Mouse (Mus musculus) olfactory bulb, adult 2 months (tissue): Measurements from ENCODE around the gene Creb3l1.

Experiments
- CTCF ChIP-seq: fragments of 200-500 bp; IDR thresholded peaks from 2 replicates; pipeline ENCODE4 v1.5.1; 2012; ENCODE audit warnings: low read depth, mild to moderate bottlenecking, low read length, moderate library complexity; ENCODE audit not compliant: insufficient read depth
- POLR2A ChIP-seq: fragments of 200-500 bp; IDR thresholded peaks from 2 replicates; pipeline ENCODE4 v1.6.1; 2012; ENCODE audit warnings: mild to moderate bottlenecking, low read depth, low read length, moderate library complexity; ENCODE audit not compliant: insufficient read depth

DNA sequence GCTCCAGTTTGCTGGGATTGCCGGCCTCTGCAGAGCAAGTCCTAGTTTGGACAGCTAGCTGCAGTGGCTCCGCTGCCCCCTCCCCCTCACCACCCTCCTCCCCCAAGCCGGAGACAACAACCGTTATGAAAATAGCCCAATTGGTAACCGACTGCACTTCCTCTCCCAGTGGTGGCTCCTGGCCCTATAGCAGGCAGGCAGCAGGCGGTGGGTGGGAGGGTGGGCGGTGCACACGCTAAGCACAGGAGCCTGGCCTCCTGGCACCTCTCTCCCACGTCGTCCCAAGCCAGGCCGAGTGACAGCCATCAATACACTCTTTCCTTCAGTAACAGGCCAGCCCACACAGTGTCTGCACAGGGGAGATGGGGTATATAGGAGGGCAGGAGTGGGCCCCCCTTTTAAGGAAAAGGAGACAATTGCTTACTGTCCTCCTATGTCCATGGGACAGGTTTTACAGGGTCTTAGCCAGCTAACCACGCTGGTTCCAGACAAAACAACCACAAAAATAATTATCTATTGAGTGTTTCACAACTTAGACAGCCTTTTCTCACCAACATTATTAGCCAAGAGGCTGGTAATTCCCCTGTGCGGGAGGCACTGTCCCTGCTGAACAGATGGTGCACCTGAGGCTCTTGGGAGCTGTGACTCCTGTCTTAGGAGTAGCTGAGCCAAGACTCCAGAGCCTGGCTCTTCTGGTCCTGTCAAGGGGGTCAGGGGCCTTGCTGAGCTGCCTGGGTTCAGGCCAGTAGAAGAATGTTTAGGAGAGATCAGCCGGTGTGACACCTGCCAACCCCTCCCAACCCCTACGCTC lies 73.8 kb downstream of the Creb3l1 start:
- TF ChIP-seq POLR2A (no peak), CTCF (no peak)
